Mouse (Mus musculus) G1E (cell line): ENCODE results near the gene Olfr598.

Source experiments
- CTCF ChIP-seq: IDR thresholded peaks from 2 replicates; pipeline ENCODE4 v1.5.1; 2012; ENCODE audit warnings: low read depth, low read length, inconsistent platforms, mixed read lengths
- GATA1 ChIP-seq: IDR thresholded peaks from 2 replicates; pipeline ENCODE4 v1.6.1; 2012; ENCODE audit warnings: borderline replicate concordance, low read length, inconsistent platforms, mixed read lengths

GRCm38 (mm10) chr7:103323268-103323667 lies at the start of gene Olfr598:
- TF ChIP-seq GATA1 = no peak
- TF ChIP-seq CTCF = no peak
